Mouse (Mus musculus) brain, embryonic 14.5 days (tissue): ENCODE measurements around the gene Tbxas1.

Experiments used
- CTCF ChIP-seq: fragments of 200-500 bp; IDR thresholded peaks from 2 replicates; pipeline ENCODE4 v1.5.1; 2012; ENCODE audit warnings: inconsistent platforms, mild to moderate bottlenecking, moderate library complexity, borderline replicate concordance; ENCODE audit not compliant: insufficient read depth, insufficient read length; ENCODE audit errors: extremely low read depth
- POLR2A ChIP-seq: fragments of 200-500 bp; IDR thresholded peaks from 2 replicates; pipeline ENCODE4 v1.6.1; 2012; ENCODE audit warnings: mild to moderate bottlenecking, inconsistent platforms, borderline replicate concordance; ENCODE audit not compliant: poor library complexity, insufficient read depth, insufficient read length, severe bottlenecking; ENCODE audit errors: extremely low read depth

DNA sequence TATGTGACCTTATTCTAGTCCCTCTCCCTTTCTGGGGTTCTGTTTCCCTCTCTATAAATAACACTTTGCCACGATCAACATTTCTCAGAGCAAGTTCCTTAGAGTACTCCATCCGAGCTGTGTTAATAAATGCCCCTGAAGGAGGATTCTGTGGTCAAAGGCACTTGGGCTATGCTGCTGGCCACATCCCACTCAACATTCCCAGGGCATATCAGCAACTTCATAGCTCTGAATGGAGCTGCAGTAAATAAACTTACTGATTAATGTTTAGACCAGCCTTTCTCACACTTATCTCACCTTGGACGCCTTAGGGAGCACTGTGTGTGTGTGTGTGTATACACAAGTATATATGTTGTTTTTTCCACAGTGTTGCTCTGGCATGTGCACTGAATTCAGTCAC is 42.2 kb downstream of the Tbxas1 start:
- no peak for TF ChIP-seq CTCF
- TF ChIP-seq POLR2A, result no peak
